Mouse (Mus musculus): ENCODE measurements around the gene Brinp3. TPM values are rescaled to one million over a fixed set of nuclear protein-coding genes. Genes with fewer than 3 reads are reported as not detected.
"Not testable (repeated sequence)": the region's sequence is repeated elsewhere in the genome, so short reads cannot be mapped to it uniquely, and the experiment has no call there.

Gene Brinp3
- polyA plus RNA-seq, 1 experiment from 2014 or later, result 0.90 TPM

- Histone ChIP-seq H3K27ac (no peak overlapping the region), H3K27me3 (replicated peaks) (no peaks in the 10 kb centered on the region), H3K4me1 (replicated peaks) (no peaks in the 10 kb centered on the region), H3K4me2 (replicated peaks) (no peak overlapping the region), H3K9me3 (no peaks in the 10 kb centered on the region), H3K4me3 (replicated peaks) (no peak overlapping the region), H3K9ac (no peak overlapping the region), H3K36me3 (no peaks in the 10 kb centered on the region)
- no peak for ATAC-seq
- 91% methylated on average over 3 of the region's 3 CpGs for WGBS
Measured at GRCm38 (mm10) chr1:146562144-146562543, 67.6 kb downstream of the Brinp3 start.

GRCm38 (mm10) chr1:146584181-146584580 lies 89.6 kb downstream of the Brinp3 start:
- no peaks in the 10 kb centered on the region for H3K9me3 ChIP-seq
- no peaks in the 10 kb centered on the region for H3K36me3 ChIP-seq
- no peak overlapping the region for H3K9ac ChIP-seq
- no peak overlapping the region for H3K27ac ChIP-seq
- H3K4me3 ChIP-seq (replicated peaks), result no peak overlapping the region
- ATAC-seq, result no peak
- H3K27me3 ChIP-seq (replicated peaks), result no peaks in the 10 kb centered on the region
- no peaks in the 10 kb centered on the region for H3K4me1 ChIP-seq (replicated peaks)
- H3K4me2 ChIP-seq (replicated peaks), result no peak overlapping the region
- WGBS, result 75% methylated on average over 7 of the region's 7 CpGs

GRCm38 (mm10) chr1:146632895-146633294 lies 138.3 kb downstream of the Brinp3 start:
- Histone ChIP-seq H3K9ac (no peak overlapping the region), H3K9me3 (no peaks in the 10 kb centered on the region), H3K4me1 (replicated peaks) (no peaks in the 10 kb centered on the region), H3K27ac (no peak overlapping the region), H3K27me3 (replicated peaks) (no peaks in the 10 kb centered on the region), H3K36me3 (no peaks in the 10 kb centered on the region), H3K4me2 (replicated peaks) (no peak overlapping the region), H3K4me3 (replicated peaks) (no peak overlapping the region)
- WGBS, result 43% methylated on average over 2 of the region's 2 CpGs
- no peak for ATAC-seq

- Histone ChIP-seq H3K9ac (no peak overlapping the region), H3K4me1 (replicated peaks) (no peaks in the 10 kb centered on the region), H3K9me3 (no peaks in the 10 kb centered on the region), H3K27ac (no peak overlapping the region), H3K27me3 (replicated peaks) (no peaks in the 10 kb centered on the region), H3K36me3 (no peaks in the 10 kb centered on the region), H3K4me3 (replicated peaks) (no peak overlapping the region), H3K4me2 (replicated peaks) (no peak overlapping the region)
- no peak for ATAC-seq
- WGBS, result 84% methylated on average over 4 of the region's 4 CpGs
Measured at GRCm38 (mm10) chr1:146657214-146657613, 162.7 kb downstream of the Brinp3 start.

GRCm38 (mm10) chr1:146700724-146701123 lies 206.2 kb downstream of the Brinp3 start:
- Histone ChIP-seq H3K9me3 (no peaks in the 10 kb centered on the region), H3K4me1 (replicated peaks) (no peaks in the 10 kb centered on the region), H3K9ac (no peak overlapping the region), H3K4me3 (replicated peaks) (no peak overlapping the region), H3K36me3 (no peaks in the 10 kb centered on the region), H3K4me2 (replicated peaks) (no peak overlapping the region), H3K27me3 (replicated peaks) (no peaks in the 10 kb centered on the region), H3K27ac (no peak overlapping the region)
- ATAC-seq, result no peak
- 60% methylated on average over 4 of the region's 4 CpGs for WGBS

- WGBS, result 73% methylated on average over 3 of the region's 3 CpGs
- H3K4me2 ChIP-seq (replicated peaks), result no peak overlapping the region
- H3K36me3 ChIP-seq, result no peaks in the 10 kb centered on the region
- H3K27me3 ChIP-seq (replicated peaks), result no peaks in the 10 kb centered on the region
- no peak overlapping the region for H3K9ac ChIP-seq
- H3K4me3 ChIP-seq (replicated peaks), result no peak overlapping the region
- ATAC-seq, result no peak
- H3K4me1 ChIP-seq (replicated peaks), result no peaks in the 10 kb centered on the region
- H3K27ac ChIP-seq, result no peak overlapping the region
- no peaks in the 10 kb centered on the region for H3K9me3 ChIP-seq
Measured at GRCm38 (mm10) chr1:146719556-146719955, 225.0 kb downstream of the Brinp3 start.

- H3K27me3 ChIP-seq (replicated peaks); H3K36me3 ChIP-seq; H3K4me1 ChIP-seq (replicated peaks); H3K9me3 ChIP-seq; H3K9ac ChIP-seq; H3K27ac ChIP-seq: not testable (repeated sequence)
- ATAC-seq, result peak; percentile 87
- Histone ChIP-seq H3K4me3 (replicated peaks) (peak overlapping the region; percentile 26), H3K4me2 (replicated peaks) (peak overlapping the region; percentile 63)
- 2% methylated on average over 35 of the region's 35 CpGs for WGBS
Measured at GRCm38 (mm10) chr1:146724784-146725513, 230.4 kb downstream of the Brinp3 start.

GRCm38 (mm10) chr1:146751066-146751465 lies 256.5 kb downstream of the Brinp3 start:
- no peaks in the 10 kb centered on the region for H3K36me3 ChIP-seq
- no peaks in the 10 kb centered on the region for H3K4me1 ChIP-seq (replicated peaks)
- no peak overlapping the region for H3K9ac ChIP-seq
- H3K9me3 ChIP-seq, result no peaks in the 10 kb centered on the region
- H3K4me2 ChIP-seq (replicated peaks), result no peak overlapping the region
- H3K27ac ChIP-seq, result no peak overlapping the region
- ATAC-seq, result no peak
- H3K4me3 ChIP-seq (replicated peaks), result no peak overlapping the region
- H3K27me3 ChIP-seq (replicated peaks), result no peaks in the 10 kb centered on the region

GRCm38 (mm10) chr1:146783259-146783658 lies 288.7 kb downstream of the Brinp3 start:
- no peaks in the 10 kb centered on the region for H3K4me1 ChIP-seq (replicated peaks)
- H3K27me3 ChIP-seq (replicated peaks), result no peaks in the 10 kb centered on the region
- no peak for ATAC-seq
- no peaks in the 10 kb centered on the region for H3K36me3 ChIP-seq
- no peak overlapping the region for H3K4me2 ChIP-seq (replicated peaks)
- no peaks in the 10 kb centered on the region for H3K9me3 ChIP-seq
- no peak overlapping the region for H3K27ac ChIP-seq
- 56% methylated on average over 4 of the region's 4 CpGs for WGBS
- no peak overlapping the region for H3K9ac ChIP-seq
- no peak overlapping the region for H3K4me3 ChIP-seq (replicated peaks)

GRCm38 (mm10) chr1:146787236-146787635 lies 292.7 kb downstream of the Brinp3 start:
- Histone ChIP-seq H3K9me3 (no peaks in the 10 kb centered on the region), H3K9ac (no peak overlapping the region), H3K27me3 (replicated peaks) (no peaks in the 10 kb centered on the region), H3K36me3 (no peaks in the 10 kb centered on the region), H3K4me1 (replicated peaks) (no peaks in the 10 kb centered on the region), H3K27ac (no peak overlapping the region), H3K4me2 (replicated peaks) (no peak overlapping the region), H3K4me3 (replicated peaks) (no peak overlapping the region)
- WGBS, result 49% methylated on average over 2 of the region's 2 CpGs
- ATAC-seq, result no peak

- no peaks in the 10 kb centered on the region for H3K36me3 ChIP-seq
- H3K4me3 ChIP-seq (replicated peaks), result no peak overlapping the region
- H3K27ac ChIP-seq, result no peak overlapping the region
- H3K9me3 ChIP-seq, result no peaks in the 10 kb centered on the region
- ATAC-seq, result no peak
- H3K4me1 ChIP-seq (replicated peaks), result no peaks in the 10 kb centered on the region
- H3K4me2 ChIP-seq (replicated peaks), result no peak overlapping the region
- H3K27me3 ChIP-seq (replicated peaks), result no peaks in the 10 kb centered on the region
- H3K9ac ChIP-seq, result no peak overlapping the region
Measured at GRCm38 (mm10) chr1:146792826-146793225, 298.3 kb downstream of the Brinp3 start.

- Histone ChIP-seq H3K9ac (no peak overlapping the region), H3K4me1 (replicated peaks) (no peaks in the 10 kb centered on the region), H3K4me3 (replicated peaks) (no peak overlapping the region), H3K36me3 (no peaks in the 10 kb centered on the region), H3K27ac (no peak overlapping the region), H3K27me3 (replicated peaks) (no peaks in the 10 kb centered on the region), H3K9me3 (no peaks in the 10 kb centered on the region), H3K4me2 (replicated peaks) (no peak overlapping the region)
- no peak for ATAC-seq
- WGBS, result 74% methylated on average over 6 of the region's 6 CpGs
Measured at GRCm38 (mm10) chr1:146799986-146800553, 305.5 kb downstream of the Brinp3 start.

- Histone ChIP-seq H3K27ac (no peak overlapping the region), H3K9ac (no peak overlapping the region), H3K27me3 (replicated peaks) (no peaks in the 10 kb centered on the region), H3K4me3 (replicated peaks) (no peak overlapping the region), H3K36me3 (no peaks in the 10 kb centered on the region), H3K4me1 (replicated peaks) (no peaks in the 10 kb centered on the region), H3K4me2 (replicated peaks) (no peak overlapping the region), H3K9me3 (no peaks in the 10 kb centered on the region)
- 92% methylated on average over 3 of the region's 3 CpGs for WGBS
- ATAC-seq, result no peak
Measured at GRCm38 (mm10) chr1:146801821-146802220, 307.3 kb downstream of the Brinp3 start.
